Mouse (Mus musculus) midbrain, embryonic 13.5 days (tissue): ENCODE results near the gene Pakap. TPM values are rescaled to one million over a fixed set of nuclear protein-coding genes. Genes with fewer than 3 reads are reported as not detected.

ENCODE experiments used
- ATAC-seq: fragments of 200-750 bp; cut with Nextera tagmentation; 2 replicates; pipeline ENCODE4 v1.8.0; 2017; ENCODE audit warnings: mild to moderate bottlenecking, moderate TSS enrichment, moderate library complexity
- H3K27ac ChIP-seq: fragments of 300-500 bp; sonication (generic); 2 replicates; pipeline ENCODE4 v1.5.1; 2015; ENCODE audit warnings: inconsistent platforms, mild to moderate bottlenecking, moderate library complexity
- H3K27me3 ChIP-seq: fragments of 300-500 bp; sonication (generic); 2 replicates; pipeline ENCODE4 v1.6.1; 2015; ENCODE audit warnings: mild to moderate bottlenecking, inconsistent platforms
- H3K36me3 ChIP-seq: fragments of 300-500 bp; sonication (generic); 2 replicates; pipeline ENCODE4 v1.6.1; 2015; ENCODE audit warnings: mild to moderate bottlenecking, inconsistent platforms
- H3K4me1 ChIP-seq: fragments of 300-500 bp; sonication (generic); replicated peaks from 2 replicates; pipeline ENCODE4 v1.6.1; 2015; ENCODE audit warnings: inconsistent platforms
- H3K4me2 ChIP-seq: fragments of 300-500 bp; sonication (generic); replicated peaks from 2 replicates; pipeline ENCODE4 v1.6.1; 2015; ENCODE audit warnings: moderate library complexity, mild to moderate bottlenecking, inconsistent platforms
- H3K4me3 ChIP-seq: fragments of 300-500 bp; sonication (generic); replicated peaks from 2 replicates; pipeline ENCODE4 v1.5.1; 2015; ENCODE audit warnings: mild to moderate bottlenecking, inconsistent platforms
- H3K9ac ChIP-seq: fragments of 300-500 bp; sonication (generic); replicated peaks from 2 replicates; pipeline ENCODE4 v1.6.1; 2015; ENCODE audit warnings: mild to moderate bottlenecking, inconsistent platforms
- H3K9me3 ChIP-seq: fragments of 300-500 bp; sonication (generic); 2 replicates; pipeline ENCODE4 v1.6.1; 2016; ENCODE audit warnings: mild to moderate bottlenecking, inconsistent platforms
- WGBS: fragments of 180-500 bp; shearing (Covaris S2); methylation state at CpG from one replicate; pipeline ENCODE4 v1.1.7; 2015; 5-methylcytosine and 5-hydroxymethylcytosine counted together
- polyA plus RNA-seq: library from polyadenylated mRNA; unstranded; fragments of >200 nt; fragmentation: Nextera tagmentation; extraction: Ambion mirVana; gene quantifications from 2 replicates; pipeline ENCODE4 v1.2.1, GENCODE M21; 2015

The Pakap gene
- polyA plus RNA-seq, 1 experiment from 2014 or later: 7.3 TPM

DNA sequence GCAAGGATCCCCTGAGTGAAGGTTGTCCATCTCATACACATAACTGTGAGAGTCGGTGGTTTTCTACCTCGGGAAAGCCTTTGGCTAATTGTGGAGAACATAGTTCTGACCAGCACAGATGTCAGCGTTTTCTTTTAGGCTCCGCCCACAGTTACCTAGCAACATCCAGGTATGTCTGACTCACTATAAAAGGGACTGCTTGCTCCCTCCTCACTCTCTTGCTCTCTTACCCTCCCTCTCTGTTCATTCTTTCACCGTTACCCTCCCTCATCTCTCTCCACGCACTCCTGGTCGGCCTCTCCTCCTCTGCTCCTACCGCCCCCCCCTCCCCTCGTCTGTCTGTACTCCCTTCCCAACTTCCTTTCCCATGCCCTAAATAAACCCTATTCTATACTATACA, 336.7 kb downstream of the Pakap start:
- ATAC-seq: peak; percentile 22
- Histone ChIP-seq H3K4me2 (no peak overlapping the region), H3K27ac (no peak overlapping the region), H3K9me3 (no peaks in the 10 kb centered on the region), H3K4me3 (no peak overlapping the region), H3K27me3 (no peaks in the 10 kb centered on the region), H3K4me1 (0 out of 2 replicates have a peak, but pooled peaks cover 3% of the 10 kb centered on the region), H3K36me3 (no peaks in the 10 kb centered on the region), H3K9ac (no peak overlapping the region)
- 24% methylated on average over 9 of the region's 9 CpGs for WGBS

DNA sequence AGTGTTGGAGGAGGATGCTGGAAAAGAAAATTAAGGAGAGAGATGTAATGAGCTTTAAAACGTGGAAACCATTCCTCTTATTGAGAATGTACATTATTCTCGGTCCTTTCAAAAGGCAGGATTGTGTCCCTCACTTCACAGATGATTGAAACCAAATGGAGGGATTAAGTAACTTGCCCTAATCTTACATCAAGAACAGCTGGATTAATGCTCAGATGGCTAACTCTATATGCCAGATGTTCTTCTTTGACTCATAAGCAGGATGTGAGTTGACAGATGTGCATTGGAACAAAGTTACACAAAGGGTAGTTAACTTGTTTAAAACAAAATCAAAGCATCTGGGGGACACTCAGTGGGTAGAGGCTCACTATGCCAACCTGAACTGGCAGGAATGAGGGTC, 338.7 kb downstream of the Pakap start:
- no peak for ATAC-seq
- 15% methylated on average over 2 of the region's 2 CpGs for WGBS
- Histone ChIP-seq H3K27me3 (no peaks in the 10 kb centered on the region), H3K9me3 (no peaks in the 10 kb centered on the region), H3K4me2 (no peak overlapping the region), H3K27ac (no peak overlapping the region), H3K4me1 (0 out of 2 replicates have a peak, but pooled peaks cover 3% of the 10 kb centered on the region), H3K36me3 (no peaks in the 10 kb centered on the region), H3K4me3 (no peak overlapping the region), H3K9ac (no peak overlapping the region)

DNA sequence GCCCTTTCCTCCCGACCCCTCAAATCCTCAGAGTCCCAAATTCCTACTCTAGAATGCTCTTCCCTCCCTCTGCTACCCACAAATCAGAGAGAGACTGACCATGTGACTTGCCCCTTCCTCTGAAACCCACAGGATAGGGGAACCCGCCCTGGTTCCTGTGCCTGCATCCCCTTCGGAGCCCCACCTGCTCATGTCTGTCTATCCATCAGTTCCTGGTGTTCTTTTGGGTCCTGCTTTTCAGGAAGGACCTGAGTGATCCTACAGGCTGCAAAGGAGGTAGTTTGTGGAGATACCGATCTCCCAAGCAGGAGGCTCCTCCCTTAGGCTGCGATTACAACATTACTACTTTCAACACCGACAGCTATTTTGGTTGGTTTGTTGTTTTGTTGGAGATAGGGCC, 340.9 kb downstream of the Pakap start:
- 88% methylated on average over 6 of the region's 6 CpGs for WGBS
- H3K36me3 ChIP-seq: no peaks in the 10 kb centered on the region
- H3K9ac ChIP-seq: no peak overlapping the region
- no peak overlapping the region for H3K27ac ChIP-seq
- 0 out of 2 replicates have a peak, but pooled peaks cover 3% of the 10 kb centered on the region for H3K4me1 ChIP-seq
- H3K4me3 ChIP-seq: no peak overlapping the region
- ATAC-seq: no peak
- H3K9me3 ChIP-seq: no peaks in the 10 kb centered on the region
- no peaks in the 10 kb centered on the region for H3K27me3 ChIP-seq
- H3K4me2 ChIP-seq: no peak overlapping the region

DNA sequence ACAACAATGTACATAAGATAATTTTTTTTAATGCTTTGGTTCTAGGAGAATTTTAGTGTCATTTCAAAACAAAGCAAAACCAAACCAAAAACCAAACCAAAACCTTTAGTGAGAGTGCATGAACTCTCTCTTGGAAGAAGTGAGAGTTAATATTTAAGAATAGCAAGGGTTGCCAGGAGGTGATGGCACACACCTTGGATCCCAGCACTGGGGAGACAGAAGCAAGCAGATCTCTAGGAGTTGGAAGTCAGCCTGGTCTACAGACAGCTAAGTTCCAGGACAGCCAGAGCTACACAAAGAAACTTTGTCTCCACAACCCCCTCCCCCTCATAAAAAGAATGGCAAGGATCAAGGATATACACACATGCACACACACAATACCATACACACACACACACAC, 345.0 kb downstream of the Pakap start:
- 0 out of 2 replicates have a peak, but pooled peaks cover 6% of the 10 kb centered on the region for H3K27me3 ChIP-seq
- H3K27ac ChIP-seq: no peak overlapping the region
- no peaks in the 10 kb centered on the region for H3K36me3 ChIP-seq
- ATAC-seq: no peak
- no peaks in the 10 kb centered on the region for H3K9me3 ChIP-seq
- H3K9ac ChIP-seq: no peak overlapping the region
- H3K4me1 ChIP-seq: no peaks in the 10 kb centered on the region
- H3K4me3 ChIP-seq: no peak overlapping the region
- H3K4me2 ChIP-seq: no peak overlapping the region

DNA sequence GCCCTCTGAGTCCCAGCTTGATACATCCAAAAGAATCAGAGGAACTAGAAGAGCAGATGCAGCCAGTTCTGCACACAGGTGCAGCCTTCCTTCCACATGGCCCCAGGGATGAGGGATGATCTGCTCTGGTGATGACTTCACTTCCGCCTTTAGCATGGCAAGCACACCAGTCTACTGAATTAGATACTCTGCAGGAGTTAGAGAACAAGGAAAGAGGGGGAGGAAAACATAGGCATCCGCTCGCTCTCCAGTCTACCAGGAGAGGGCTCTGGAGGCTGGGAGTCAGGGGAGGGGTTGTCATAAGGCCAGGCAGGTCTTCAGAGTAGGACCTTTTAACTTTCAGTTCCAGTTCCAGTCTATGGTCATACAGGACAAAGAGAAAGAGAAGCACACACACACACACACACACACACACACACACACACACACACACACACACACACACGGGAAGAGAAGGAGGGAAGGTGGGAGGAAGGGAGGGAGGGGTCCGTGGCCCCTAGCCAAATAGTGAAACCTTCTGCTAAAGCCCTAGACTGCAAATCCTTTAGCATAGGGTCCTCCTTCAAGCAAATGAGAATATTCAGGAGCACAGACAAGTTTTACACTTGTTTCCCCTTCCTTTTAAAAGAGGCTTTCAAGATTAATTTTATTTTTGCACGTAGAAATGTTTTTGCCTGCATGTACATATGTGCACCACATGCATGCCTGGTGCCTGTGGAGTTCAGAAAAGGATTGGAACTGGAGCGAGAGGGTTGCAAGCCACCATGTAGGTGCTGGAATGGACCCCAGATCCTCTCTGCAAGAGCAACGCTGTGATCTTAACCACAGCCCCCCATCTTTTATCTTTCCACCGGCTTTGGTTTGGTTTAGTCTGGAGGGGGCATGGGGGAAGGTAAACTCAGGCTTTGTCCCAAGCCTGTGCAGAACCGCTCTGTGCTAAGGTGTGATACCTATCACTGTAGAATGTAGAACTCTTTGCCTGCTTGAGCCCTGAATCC, 346.5 kb downstream of the Pakap start:
- ATAC-seq: no peak
- WGBS: 82% methylated on average over 10 of the region's 10 CpGs
- Histone ChIP-seq H3K9ac (no peak overlapping the region), H3K27me3 (0 out of 2 replicates have a peak, but pooled peaks cover 6% of the 10 kb centered on the region), H3K4me3 (no peak overlapping the region), H3K4me2 (no peak overlapping the region), H3K36me3 (no peaks in the 10 kb centered on the region), H3K9me3 (no peaks in the 10 kb centered on the region), H3K27ac (no peak overlapping the region), H3K4me1 (no peaks in the 10 kb centered on the region)

DNA sequence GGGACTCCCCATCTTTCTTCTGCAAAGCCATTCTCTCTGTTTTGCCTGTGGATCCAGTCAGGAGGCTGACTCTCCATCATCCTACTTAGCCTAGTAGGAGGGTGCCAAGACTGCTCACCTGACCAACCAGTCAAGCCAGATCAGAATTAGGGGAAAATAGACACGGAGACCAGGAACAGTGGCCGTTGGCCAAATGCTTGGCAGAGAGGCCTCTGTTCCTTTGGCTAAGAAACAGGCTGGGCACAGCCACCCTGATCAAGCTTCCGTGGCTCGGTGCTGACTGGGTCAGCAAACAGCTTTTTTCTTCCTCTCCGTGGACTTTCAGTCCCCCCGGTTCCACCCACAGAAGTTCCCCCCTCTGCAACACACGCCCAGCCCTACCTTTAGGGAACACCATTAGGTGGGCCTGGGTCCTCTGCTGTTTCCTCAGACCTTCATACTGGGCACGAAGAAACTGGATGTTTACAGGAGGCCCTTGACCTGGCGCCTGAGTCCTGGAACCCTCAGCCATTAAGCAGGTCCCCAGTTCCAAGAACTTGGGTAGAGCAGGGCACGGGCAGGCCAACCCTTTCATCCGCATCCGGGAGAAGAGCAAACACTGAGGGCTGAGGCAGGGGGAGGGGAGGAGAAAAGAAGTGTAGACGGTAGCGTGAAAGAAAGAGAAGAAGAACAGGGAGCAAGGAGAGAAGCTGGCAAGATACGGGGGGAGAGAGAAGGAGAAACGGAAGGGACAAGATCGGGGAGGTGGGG, 347.4 kb downstream of the Pakap start:
- H3K9me3 ChIP-seq: no peaks in the 10 kb centered on the region
- no peak overlapping the region for H3K27ac ChIP-seq
- no peak overlapping the region for H3K4me2 ChIP-seq
- 48% methylated on average over 17 of the region's 17 CpGs for WGBS
- no peaks in the 10 kb centered on the region for H3K36me3 ChIP-seq
- H3K27me3 ChIP-seq: 0 out of 2 replicates have a peak, but pooled peaks cover 6% of the 10 kb centered on the region
- peaks cover 7% of the 10 kb centered on the region for H3K4me1 ChIP-seq
- no peak overlapping the region for H3K9ac ChIP-seq
- H3K4me3 ChIP-seq: no peak overlapping the region
- no peak for ATAC-seq

DNA sequence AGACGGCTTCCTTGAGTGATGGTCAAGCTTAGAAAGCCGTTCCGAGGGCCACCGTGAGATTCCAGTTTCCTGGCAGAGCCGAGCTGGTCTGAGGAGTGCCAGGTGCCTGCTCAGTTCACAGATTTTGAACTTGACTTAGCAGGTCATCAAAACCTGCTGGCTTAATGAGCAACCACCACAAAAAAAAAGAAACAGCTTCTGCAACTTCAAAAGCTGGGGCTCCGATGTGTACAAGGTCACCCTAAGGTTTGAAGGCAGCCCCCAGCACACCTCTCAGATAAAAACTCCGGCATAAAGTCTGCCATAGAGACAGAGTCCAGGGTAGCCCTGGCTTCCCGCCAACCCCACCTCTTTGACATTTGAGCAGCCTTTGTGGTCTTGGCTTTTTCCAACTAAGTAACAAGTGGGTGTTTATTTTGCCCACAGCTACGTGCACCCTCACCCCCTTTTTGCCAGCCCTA, 348.3 kb downstream of the Pakap start, which contains the start of gene D630039A03Rik:
D630039A03Rik (minus strand) TSS at position 97 of the 461 bp plus-strand sequence.
- Histone ChIP-seq H3K9ac (no peak within 1 kb of the TSS), H3K27me3 (0 out of 2 replicates have a peak, but pooled peaks cover 6% of the 10 kb centered on the region), H3K4me3 (no peak within 1 kb of the TSS), H3K4me2 (no peak within 1 kb of the TSS), H3K4me1 (peaks cover 10% of the 10 kb centered on the region), H3K36me3 (no peaks in the 10 kb centered on the region), H3K27ac (no peak within 1 kb of the TSS), H3K9me3 (no peaks in the 10 kb centered on the region)
- WGBS: 35% methylated on average over 9 of the region's 9 CpGs
- ATAC-seq: no peak

DNA sequence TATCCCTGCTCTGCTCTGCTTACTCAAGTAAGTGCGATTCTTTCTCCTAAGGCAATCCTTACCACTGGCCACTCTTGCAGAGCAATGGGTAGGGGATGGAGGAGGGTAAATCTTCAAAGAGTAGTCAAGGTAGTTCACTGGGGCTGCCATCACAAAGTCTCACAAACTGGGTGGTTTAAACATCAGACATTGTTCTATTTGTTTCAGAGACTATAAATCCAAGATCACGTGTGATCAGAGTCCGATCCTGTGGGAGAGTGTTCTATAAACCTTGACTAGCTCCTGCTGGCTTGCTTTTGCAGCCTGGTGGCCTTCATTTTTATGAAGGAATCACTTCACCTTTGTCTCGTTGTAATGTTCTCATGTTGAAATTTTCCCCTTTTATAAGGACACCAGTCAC, 348.7 kb downstream of the Pakap start:
- Histone ChIP-seq H3K4me3 (no peak overlapping the region), H3K36me3 (no peaks in the 10 kb centered on the region), H3K27me3 (0 out of 2 replicates have a peak, but pooled peaks cover 6% of the 10 kb centered on the region), H3K4me2 (no peak overlapping the region), H3K9me3 (no peaks in the 10 kb centered on the region), H3K4me1 (peaks cover 10% of the 10 kb centered on the region), H3K27ac (no peak overlapping the region), H3K9ac (no peak overlapping the region)
- 86% methylated on average over 4 of the region's 4 CpGs for WGBS
- ATAC-seq: no peak

DNA sequence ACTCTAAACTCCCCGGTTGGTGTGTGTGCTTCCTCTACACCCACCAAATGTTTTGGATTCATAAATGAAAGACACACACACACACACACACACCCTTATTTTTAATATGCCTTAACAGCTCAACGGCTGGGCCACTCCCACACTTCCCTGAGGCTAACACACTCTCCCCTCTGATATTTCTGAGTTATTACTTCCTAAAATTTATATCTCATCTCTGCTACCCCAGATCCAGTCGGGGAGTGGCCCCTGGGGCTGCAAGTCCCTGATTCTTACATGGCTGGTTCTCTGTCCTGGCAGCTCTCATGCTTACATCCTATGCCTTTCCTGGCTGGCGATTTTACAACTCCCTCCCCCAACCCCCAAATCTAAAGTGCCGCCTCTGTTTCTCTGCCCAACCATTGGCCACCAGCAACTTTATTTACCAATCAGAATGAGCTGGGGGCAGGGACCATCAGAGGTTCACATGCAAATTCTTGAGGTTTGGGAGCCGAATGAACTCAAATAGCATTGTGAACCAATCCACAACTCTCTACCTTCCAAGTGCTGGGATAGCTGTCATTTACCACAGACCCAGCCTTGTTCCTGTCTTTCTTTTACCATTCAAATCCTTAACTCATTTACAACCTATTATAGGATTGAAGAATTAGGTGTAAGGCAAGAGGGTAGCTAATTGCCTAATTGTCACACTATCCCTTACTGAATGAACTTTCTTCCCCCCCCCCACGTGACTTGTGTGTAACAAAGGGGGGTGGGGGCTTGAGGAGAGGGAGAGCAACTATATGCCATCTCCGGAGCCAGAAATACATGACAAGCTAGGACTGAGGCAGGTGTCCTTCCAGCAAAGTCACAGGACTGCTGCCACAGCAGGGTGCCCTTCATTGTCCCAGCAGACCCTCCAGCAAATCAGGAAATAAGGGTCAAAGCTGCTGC, 351.8 kb downstream of the Pakap start:
- peak; percentile 43 for ATAC-seq
- peaks cover 18% of the 10 kb centered on the region for H3K4me1 ChIP-seq
- no peak overlapping the region for H3K27ac ChIP-seq
- no peaks in the 10 kb centered on the region for H3K36me3 ChIP-seq
- 0 out of 2 replicates have a peak, but pooled peaks cover 6% of the 10 kb centered on the region for H3K27me3 ChIP-seq
- WGBS: 10% methylated on average over 8 of the region's 8 CpGs
- H3K9me3 ChIP-seq: no peaks in the 10 kb centered on the region
- no peak overlapping the region for H3K4me3 ChIP-seq
- H3K4me2 ChIP-seq: no peak overlapping the region
- H3K9ac ChIP-seq: no peak overlapping the region

DNA sequence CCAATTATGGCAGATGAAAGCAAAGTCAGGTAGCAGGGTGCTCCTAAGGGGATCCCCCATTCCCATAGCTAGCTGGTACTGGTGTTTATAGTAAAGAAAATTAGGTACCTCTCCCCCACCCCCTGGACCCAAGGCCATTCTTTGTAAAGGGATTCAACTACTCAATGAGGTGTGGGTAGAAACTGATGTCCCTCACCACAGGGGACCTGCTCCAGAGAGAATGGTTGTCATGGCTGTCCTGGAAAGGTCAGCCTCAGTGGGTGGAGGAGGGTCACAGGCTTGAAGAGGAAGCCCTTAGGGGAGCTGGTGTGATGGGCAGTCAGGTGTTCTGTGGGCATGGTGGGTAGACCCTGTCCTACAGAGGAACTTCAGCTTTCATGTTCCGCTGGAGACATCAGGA, 352.5 kb downstream of the Pakap start:
- no peaks in the 10 kb centered on the region for H3K9me3 ChIP-seq
- H3K36me3 ChIP-seq: no peaks in the 10 kb centered on the region
- no peak overlapping the region for H3K4me2 ChIP-seq
- 0 out of 2 replicates have a peak, but pooled peaks cover 3% of the 10 kb centered on the region for H3K27me3 ChIP-seq
- H3K4me1 ChIP-seq: peaks cover 18% of the 10 kb centered on the region
- no peak overlapping the region for H3K4me3 ChIP-seq
- no peak overlapping the region for H3K27ac ChIP-seq
- ATAC-seq: no peak
- WGBS: 60% methylated on average over 1 of the region's 1 CpGs
- no peak overlapping the region for H3K9ac ChIP-seq

DNA sequence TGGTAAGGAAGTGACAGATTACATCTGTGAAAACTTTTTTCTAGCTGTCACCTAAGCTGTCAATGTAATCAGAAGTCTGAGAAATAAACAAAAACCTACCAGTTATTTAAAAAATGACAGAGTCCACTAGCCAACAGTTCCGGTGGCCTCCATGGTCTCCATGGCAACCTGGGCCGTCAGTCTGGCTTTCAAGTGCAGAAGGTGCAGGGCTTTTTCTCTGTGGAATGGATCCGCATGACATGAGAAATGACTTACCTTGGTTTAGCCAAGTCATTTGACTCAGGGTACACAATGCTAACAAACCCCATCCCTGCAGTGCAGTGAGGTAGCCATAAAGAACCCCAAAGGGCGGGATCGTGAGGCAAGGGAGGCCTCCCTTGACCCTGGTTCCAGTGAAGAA, 354.2 kb downstream of the Pakap start:
- Histone ChIP-seq H3K27me3 (no peaks in the 10 kb centered on the region), H3K9ac (no peak overlapping the region), H3K9me3 (no peaks in the 10 kb centered on the region), H3K36me3 (no peaks in the 10 kb centered on the region), H3K4me3 (no peak overlapping the region), H3K4me1 (peaks cover 18% of the 10 kb centered on the region), H3K4me2 (no peak overlapping the region), H3K27ac (no peak overlapping the region)
- 29% methylated on average over 5 of the region's 5 CpGs for WGBS
- no peak for ATAC-seq
